Mouse (Mus musculus): ENCODE results near the gene Ppp1r32.

The Ppp1r32 gene

GRCm38 (mm10) chr19:10424751-10425150, 58.0 kb downstream of the Ppp1r32 start:
- no peak for DNase-seq (ENCODE audit: low spot score in 2 of 2)

Data from frontal cortex, postnatal 25 days (tissue).